Mouse (Mus musculus) small intestine, adult 2 months (tissue): ENCODE results near the gene D330045A20Rik.

ENCODE experiments used
- CTCF ChIP-seq: fragments of 200-500 bp; IDR thresholded peaks from 2 replicates; pipeline ENCODE4 v1.5.1; 2012; ENCODE audit warnings: low read depth, mild to moderate bottlenecking, control low read depth, inconsistent platforms, low read length, moderate library complexity, mixed read lengths; ENCODE audit not compliant: insufficient replicate concordance, insufficient read length; ENCODE audit errors: extremely low read depth
- POLR2A ChIP-seq: fragments of 200-500 bp; IDR thresholded peaks from 2 replicates; pipeline ENCODE4 v1.6.1; 2012; ENCODE audit warnings: low read depth, mild to moderate bottlenecking, control low read depth, inconsistent platforms, low read length, moderate library complexity

GRCm38 (mm10) chrX:139482083-139482482 is 1.9 kb downstream of the D330045A20Rik start:
- TF ChIP-seq CTCF: no peak
- TF ChIP-seq POLR2A: no peak
